Mouse (Mus musculus) midbrain, embryonic 16.5 days (tissue): ENCODE results near the gene Anks1b. TPM values are rescaled to one million over a fixed set of nuclear protein-coding genes. Genes with fewer than 3 reads are reported as not detected.

ENCODE experiments used
- ATAC-seq: fragments of 200-750 bp; cut with Nextera tagmentation; 2 replicates; pipeline ENCODE4 v1.8.0; 2017; ENCODE audit warnings: moderate TSS enrichment
- H3K27ac ChIP-seq: fragments of 300-500 bp; sonication (generic); 2 replicates; pipeline ENCODE4 v1.5.1; 2014; ENCODE audit warnings: mild to moderate bottlenecking, low read length, mixed read lengths
- H3K27me3 ChIP-seq: fragments of 300-500 bp; sonication (generic); 2 replicates; pipeline ENCODE4 v1.6.1; 2014; ENCODE audit warnings: low read depth, low read length, mixed read lengths; ENCODE audit not compliant: control insufficient read depth, insufficient read depth
- H3K36me3 ChIP-seq: fragments of 300-500 bp; sonication (generic); 2 replicates; pipeline ENCODE4 v1.6.1; 2014; ENCODE audit warnings: mild to moderate bottlenecking, low read length, moderate library complexity, mixed read lengths; ENCODE audit not compliant: control insufficient read depth, insufficient read depth
- H3K4me1 ChIP-seq: fragments of 300-500 bp; sonication (generic); 2 replicates; pipeline ENCODE4 v1.6.1; 2014; ENCODE audit warnings: mild to moderate bottlenecking, low read length, mixed read lengths; ENCODE audit not compliant: control insufficient read depth, insufficient read depth
- H3K4me2 ChIP-seq: fragments of 300-500 bp; sonication (generic); 2 replicates; pipeline ENCODE4 v1.6.1; 2014; ENCODE audit warnings: mild to moderate bottlenecking, low read length, mixed read lengths
- H3K4me3 ChIP-seq: fragments of 300-500 bp; sonication (generic); 2 replicates; pipeline ENCODE4 v1.5.1; 2014; ENCODE audit warnings: low read depth, mild to moderate bottlenecking, low read length, moderate library complexity, mixed read lengths
- H3K9ac ChIP-seq: fragments of 300-500 bp; sonication (generic); 2 replicates; pipeline ENCODE4 v1.6.1; 2014; ENCODE audit warnings: low read depth, low read length, mixed read lengths
- H3K9me3 ChIP-seq: fragments of 300-500 bp; sonication (generic); replicated peaks from 2 replicates; pipeline ENCODE4 v1.6.1; 2014; ENCODE audit warnings: mild to moderate bottlenecking, low read length, mixed read lengths; ENCODE audit not compliant: control insufficient read depth, poor library complexity, severe bottlenecking
- WGBS: fragments of 180-500 bp; shearing (Covaris S2); extraction: QIAGEN DNeasy Blood & Tissue Kit; methylation state at CpG from one replicate; pipeline ENCODE4 v1.1.7; 2014; 5-methylcytosine and 5-hydroxymethylcytosine counted together
- polyA plus RNA-seq: library from polyadenylated mRNA; unstranded; fragments of >200 nt; fragmentation: Nextera tagmentation; extraction: Ambion mirVana; gene quantifications from 2 replicates; pipeline ENCODE4 v1.2.1, GENCODE M21; 2015

Anks1b gene
- polyA plus RNA-seq, 1 experiment from 2014 or later: 94.3 TPM

DNA sequence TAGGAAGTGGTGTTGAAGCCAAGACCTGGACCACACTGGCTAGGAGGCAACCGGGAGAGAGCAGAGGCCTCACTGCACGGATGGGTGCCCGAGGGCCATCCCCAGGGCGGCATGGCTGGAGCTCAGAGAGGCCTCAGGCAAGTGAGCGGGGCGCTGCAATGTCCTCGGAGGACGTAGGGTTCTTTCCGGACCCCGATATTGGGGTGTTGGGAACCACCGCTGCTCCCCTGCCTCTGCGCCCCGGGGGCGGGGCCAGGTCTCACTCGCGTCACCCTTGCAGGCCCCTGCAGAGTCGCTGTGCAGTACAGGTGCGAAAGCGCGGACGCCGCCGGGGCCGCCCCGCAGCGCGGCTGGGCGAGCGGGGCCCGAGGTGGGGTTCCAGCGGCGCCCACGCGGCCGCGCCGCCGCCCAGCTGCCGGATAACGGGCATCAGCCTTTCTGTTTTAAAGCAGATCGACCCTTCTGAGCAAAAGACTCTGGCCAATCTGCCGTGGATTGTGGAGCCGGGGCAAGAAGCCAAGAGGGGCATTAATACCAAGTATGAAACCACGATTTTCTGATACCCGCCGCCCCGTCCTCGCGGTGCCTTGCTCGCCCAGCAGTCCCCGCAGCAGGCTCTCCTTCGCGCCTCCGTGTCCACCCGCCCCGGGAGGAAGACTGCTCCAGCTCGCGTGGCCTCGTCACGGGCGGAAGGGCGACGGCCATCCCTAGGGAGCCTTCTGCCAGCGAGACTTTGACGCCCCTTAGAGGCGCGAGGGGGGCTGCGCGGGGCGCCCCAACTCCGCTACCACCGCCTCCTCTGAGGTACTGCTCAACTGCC lies 1096.3 kb downstream of the Anks1b start:
- ATAC-seq: peak; percentile 58
- Histone ChIP-seq H3K27me3 (peaks cover 8% of the 10 kb centered on the region), H3K9me3 (no peaks in the 10 kb centered on the region), H3K4me3 (peak overlapping the region; percentile 38), H3K4me2 (peak overlapping the region; percentile 77), H3K4me1 (peaks cover 7% of the 10 kb centered on the region; the same call in 1 of the 2 replicates), H3K27ac (no peak overlapping the region), H3K9ac (peak overlapping the region; percentile 40), H3K36me3 (0 out of 2 replicates have a peak, but pooled peaks cover 3% of the 10 kb centered on the region)
- 4% methylated on average over 68 of the region's 72 CpGs for WGBS

- Histone ChIP-seq H3K27me3 (peaks cover 8% of the 10 kb centered on the region), H3K9me3 (no peaks in the 10 kb centered on the region), H3K27ac (no peak overlapping the region), H3K9ac (no peak overlapping the region), H3K4me2 (no peak overlapping the region), H3K4me3 (no peak overlapping the region), H3K4me1 (peaks cover 7% of the 10 kb centered on the region; the same call in 1 of the 2 replicates), H3K36me3 (0 out of 2 replicates have a peak, but pooled peaks cover 3% of the 10 kb centered on the region)
- WGBS: 51% methylated on average over 4 of the region's 4 CpGs
- no peak for ATAC-seq
Measured at GRCm38 (mm10) chr10:90970560-90970959, 1097.3 kb downstream of the Anks1b start.

DNA sequence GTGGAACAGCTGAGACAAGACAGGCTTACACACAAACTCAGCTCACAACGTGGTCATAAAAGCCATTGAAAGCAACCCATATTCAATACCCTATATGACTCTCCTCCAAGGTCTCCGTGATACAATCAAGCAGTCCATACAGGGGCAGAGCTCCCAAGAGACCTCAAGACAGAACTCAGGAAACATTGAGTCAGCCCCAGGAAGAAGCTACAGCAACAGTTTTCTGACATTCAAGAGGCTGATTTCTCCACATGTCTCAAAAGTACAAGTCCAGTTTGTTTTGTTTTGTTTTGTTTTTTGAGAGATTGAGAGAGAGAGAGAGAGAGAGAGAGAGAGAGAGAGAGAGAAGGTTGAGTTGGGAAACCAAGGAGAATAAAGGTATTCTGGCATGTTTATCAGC lies 1100.8 kb downstream of the Anks1b start:
- no peaks in the 10 kb centered on the region for H3K9me3 ChIP-seq
- no peak overlapping the region for H3K27ac ChIP-seq
- H3K9ac ChIP-seq: no peak overlapping the region
- 63% methylated on average over 2 of the region's 2 CpGs for WGBS
- H3K4me3 ChIP-seq: no peak overlapping the region
- H3K4me2 ChIP-seq: no peak overlapping the region
- H3K27me3 ChIP-seq: no peaks in the 10 kb centered on the region
- no peaks in the 10 kb centered on the region for H3K36me3 ChIP-seq
- H3K4me1 ChIP-seq: peaks cover 7% of the 10 kb centered on the region; the same call in 1 of the 2 replicates
- no peak for ATAC-seq

DNA sequence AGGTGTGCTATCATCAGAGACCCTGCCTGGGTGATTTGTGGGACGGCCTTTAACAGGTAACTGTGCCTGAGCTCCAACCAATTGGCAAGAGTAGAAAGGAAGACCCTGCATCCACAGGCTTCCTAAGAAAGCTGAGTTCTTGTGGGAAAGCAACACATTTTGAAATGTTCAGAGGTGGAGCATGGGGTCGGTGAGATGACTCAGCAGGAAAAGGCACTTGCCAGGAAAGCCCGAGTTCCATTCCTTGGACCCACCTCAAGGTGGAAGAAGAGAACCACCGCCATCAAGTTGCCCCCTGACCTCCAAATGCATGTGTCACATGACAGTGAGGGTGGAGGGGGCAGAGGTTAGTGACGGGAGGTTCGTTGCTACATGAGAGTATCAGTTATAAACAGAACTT lies 1101.2 kb downstream of the Anks1b start:
- Histone ChIP-seq H3K36me3 (no peaks in the 10 kb centered on the region), H3K27ac (no peak overlapping the region), H3K9ac (no peak overlapping the region), H3K27me3 (no peaks in the 10 kb centered on the region), H3K4me2 (no peak overlapping the region), H3K4me1 (peaks cover 5% of the 10 kb centered on the region; the same call in 1 of the 2 replicates), H3K9me3 (no peaks in the 10 kb centered on the region), H3K4me3 (no peak overlapping the region)
- ATAC-seq: no peak
- 87% methylated on average over 6 of the region's 6 CpGs for WGBS

- Histone ChIP-seq H3K4me3 (no peak overlapping the region), H3K27me3 (no peaks in the 10 kb centered on the region), H3K4me2 (no peak overlapping the region), H3K36me3 (no peaks in the 10 kb centered on the region), H3K9me3 (no peaks in the 10 kb centered on the region), H3K9ac (no peak overlapping the region), H3K27ac (no peak overlapping the region), H3K4me1 (no peaks in the 10 kb centered on the region)
- WGBS: 95% methylated on average over 4 of the region's 4 CpGs
- no peak for ATAC-seq
Measured at GRCm38 (mm10) chr10:90981811-90982210, 1108.5 kb downstream of the Anks1b start.

- Histone ChIP-seq H3K9ac (no peak overlapping the region), H3K27me3 (no peaks in the 10 kb centered on the region), H3K4me2 (no peak overlapping the region), H3K9me3 (no peaks in the 10 kb centered on the region), H3K27ac (no peak overlapping the region), H3K4me1 (no peaks in the 10 kb centered on the region), H3K4me3 (no peak overlapping the region), H3K36me3 (no peaks in the 10 kb centered on the region)
- 84% methylated on average over 8 of the region's 8 CpGs for WGBS
- ATAC-seq: no peak
Measured at GRCm38 (mm10) chr10:90983046-90983445, 1109.7 kb downstream of the Anks1b start.

- Histone ChIP-seq H3K4me1 (no peaks in the 10 kb centered on the region), H3K4me3 (no peak overlapping the region), H3K9ac (no peak overlapping the region), H3K36me3 (no peaks in the 10 kb centered on the region), H3K27me3 (no peaks in the 10 kb centered on the region), H3K9me3 (no peaks in the 10 kb centered on the region), H3K4me2 (no peak overlapping the region), H3K27ac (no peak overlapping the region)
- 90% methylated on average over 6 of the region's 6 CpGs for WGBS
- ATAC-seq: no peak
Measured at GRCm38 (mm10) chr10:90990340-90990739, 1117.0 kb downstream of the Anks1b start.

DNA sequence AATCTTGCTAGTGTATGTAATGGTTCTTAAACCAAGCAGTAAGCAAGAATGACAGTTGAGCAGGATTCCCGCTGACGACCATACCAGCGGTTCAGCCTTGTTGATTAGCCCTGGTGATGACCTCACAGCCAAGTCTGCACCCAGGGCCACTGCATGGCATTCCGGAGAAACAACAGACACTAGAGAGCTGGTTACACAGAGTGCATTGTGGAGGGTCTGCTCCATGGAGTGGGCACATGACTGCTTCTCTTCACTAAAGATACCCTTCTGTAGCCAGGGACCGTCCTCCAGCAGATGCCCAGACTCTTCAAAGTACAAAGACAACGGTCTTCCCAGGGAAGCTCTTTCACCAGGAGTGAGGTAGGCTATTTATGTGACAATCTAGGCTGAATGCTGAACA lies 1118.9 kb downstream of the Anks1b start:
- H3K9me3 ChIP-seq: no peaks in the 10 kb centered on the region
- H3K4me2 ChIP-seq: no peak overlapping the region
- H3K9ac ChIP-seq: no peak overlapping the region
- WGBS: 82% methylated on average over 6 of the region's 6 CpGs
- H3K4me1 ChIP-seq: no peaks in the 10 kb centered on the region
- no peak overlapping the region for H3K4me3 ChIP-seq
- no peaks in the 10 kb centered on the region for H3K27me3 ChIP-seq
- H3K36me3 ChIP-seq: peaks cover 4% of the 10 kb centered on the region; the same call in 1 of the 2 replicates
- H3K27ac ChIP-seq: no peak overlapping the region
- ATAC-seq: no peak

GRCm38 (mm10) chr10:90993869-90994268 lies 1120.6 kb downstream of the Anks1b start:
- H3K27ac ChIP-seq: no peak overlapping the region
- H3K9ac ChIP-seq: no peak overlapping the region
- H3K36me3 ChIP-seq: peaks cover 4% of the 10 kb centered on the region; the same call in 1 of the 2 replicates
- H3K4me3 ChIP-seq: no peak overlapping the region
- H3K4me1 ChIP-seq: no peaks in the 10 kb centered on the region
- no peaks in the 10 kb centered on the region for H3K27me3 ChIP-seq
- 82% methylated on average over 5 of the region's 5 CpGs for WGBS
- no peaks in the 10 kb centered on the region for H3K9me3 ChIP-seq
- no peak for ATAC-seq
- no peak overlapping the region for H3K4me2 ChIP-seq
